Mouse (Mus musculus): ENCODE data around the gene Tbkbp1.
A peak's percentile ranks its signal among the peaks of the same experiment; 100 is the strongest.
"Not testable (repeated sequence)": the region's sequence is repeated elsewhere in the genome, so short reads cannot be mapped to it uniquely, and the experiment has no call there.

Gene Tbkbp1

DNA sequence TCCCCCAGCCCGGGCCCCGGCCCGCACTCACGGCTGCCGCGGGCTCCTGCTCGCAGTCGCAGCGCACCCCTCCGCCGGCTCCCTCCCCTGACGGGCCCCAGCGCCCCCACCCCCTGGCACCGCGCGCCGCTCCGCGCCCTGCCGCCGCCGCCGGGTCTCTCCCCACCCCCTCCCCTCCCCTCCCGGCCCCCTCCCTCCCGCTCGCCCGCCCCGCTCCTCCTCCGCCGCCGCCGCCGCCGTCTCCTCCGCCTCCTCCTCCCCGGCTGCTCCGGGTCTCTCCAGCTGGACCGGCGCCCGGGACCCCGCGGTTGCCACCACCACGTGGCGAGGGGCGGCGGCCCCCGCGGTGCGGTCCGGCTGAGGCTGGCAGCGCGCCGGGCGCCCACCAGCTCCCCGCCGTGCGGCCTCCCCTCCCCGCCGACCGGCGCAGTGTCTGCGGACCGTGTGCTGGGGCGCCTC is at the start of gene Tbkbp1:
Tbkbp1 (minus strand) TSS at position 153 of the 459 bp plus-strand sequence.
- no peak for DNase-seq (ENCODE audit: low spot score in 2 of 2)

DNA sequence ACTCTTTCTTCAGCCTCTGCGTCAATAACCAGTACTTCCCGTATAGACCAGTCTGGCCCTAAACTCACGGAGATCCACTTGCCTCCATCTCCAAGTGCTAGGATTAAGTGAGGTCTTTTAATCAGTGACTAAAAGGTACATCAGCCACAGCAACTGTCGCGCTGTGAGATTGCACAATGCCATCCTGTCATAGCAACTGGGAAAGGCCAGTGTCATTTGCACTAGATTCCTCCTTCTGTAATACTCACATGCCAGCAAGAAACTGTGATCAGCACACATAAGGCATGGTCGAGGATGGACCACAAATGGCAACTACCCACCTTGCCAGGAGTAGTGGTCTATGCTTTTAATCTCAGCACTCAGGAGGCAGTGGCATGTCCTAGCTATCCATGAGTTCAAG is 48.2 kb upstream of the Tbkbp1 start:
- DNase-seq (ENCODE audit: low spot score in 2 of 2), result no peak

DNA sequence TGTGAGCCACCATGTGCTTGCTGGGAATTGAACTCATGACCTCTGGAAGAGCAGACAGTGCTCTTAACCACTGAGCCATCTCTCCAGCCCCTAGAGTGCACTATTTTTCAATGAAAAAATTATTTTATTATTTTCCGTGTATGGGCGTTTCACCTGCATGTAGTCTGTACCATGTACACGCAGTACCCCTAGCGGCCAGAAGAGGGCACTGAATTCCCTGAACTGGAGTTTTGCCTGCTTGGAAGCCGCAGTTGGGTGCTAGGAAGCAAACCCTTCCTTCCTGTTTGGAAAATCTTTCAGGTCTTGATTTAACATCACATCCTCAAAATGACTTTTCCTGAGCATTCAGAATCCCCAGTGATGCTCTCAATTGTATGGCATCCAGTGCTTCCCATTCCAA is 47.3 kb upstream of the Tbkbp1 start:
- DNase-seq (ENCODE audit: low spot score in 2 of 2), result no peak

DNA sequence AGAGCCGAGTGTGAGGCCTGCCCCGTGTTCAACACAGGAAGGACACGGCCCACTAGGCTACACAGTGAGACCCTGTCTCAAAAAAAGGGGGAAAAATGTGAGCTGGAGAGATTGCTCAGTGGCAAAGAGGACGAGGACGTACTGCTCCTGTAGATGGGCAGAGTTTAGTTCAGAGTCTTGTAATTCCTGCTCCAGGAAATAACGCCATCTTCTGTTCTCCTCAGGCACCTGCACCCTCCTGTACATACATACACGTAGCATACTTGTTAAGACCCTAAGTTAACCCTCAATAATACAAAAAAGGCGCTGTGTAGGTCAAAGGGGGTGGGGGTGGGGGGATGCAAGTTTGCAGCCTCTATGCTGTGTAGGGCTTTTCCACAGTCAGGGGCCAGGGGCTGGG is 45.7 kb upstream of the Tbkbp1 start:
- no peak for DNase-seq (ENCODE audit: low spot score in 2 of 2)

DNA sequence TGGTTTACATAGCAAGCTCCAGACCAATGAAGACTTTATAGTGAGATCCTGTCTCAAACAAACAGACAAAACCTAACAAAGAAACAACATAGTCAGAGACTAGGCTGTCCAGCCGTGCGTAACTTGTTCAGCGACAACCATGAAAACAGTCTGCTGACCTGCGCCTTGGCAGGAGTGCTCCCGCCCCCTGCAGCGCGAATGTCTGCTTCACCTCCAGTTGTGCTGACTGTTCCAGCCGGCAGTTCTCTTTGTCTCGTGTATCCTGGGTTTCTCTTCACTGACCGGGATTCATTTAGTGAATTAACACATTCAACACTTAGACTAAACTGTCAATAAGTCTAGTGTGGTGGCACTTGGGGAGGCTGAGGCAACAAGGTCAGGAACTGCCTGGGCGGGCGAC is 45.2 kb upstream of the Tbkbp1 start:
- no peak for DNase-seq (ENCODE audit: low spot score in 2 of 2)

DNA sequence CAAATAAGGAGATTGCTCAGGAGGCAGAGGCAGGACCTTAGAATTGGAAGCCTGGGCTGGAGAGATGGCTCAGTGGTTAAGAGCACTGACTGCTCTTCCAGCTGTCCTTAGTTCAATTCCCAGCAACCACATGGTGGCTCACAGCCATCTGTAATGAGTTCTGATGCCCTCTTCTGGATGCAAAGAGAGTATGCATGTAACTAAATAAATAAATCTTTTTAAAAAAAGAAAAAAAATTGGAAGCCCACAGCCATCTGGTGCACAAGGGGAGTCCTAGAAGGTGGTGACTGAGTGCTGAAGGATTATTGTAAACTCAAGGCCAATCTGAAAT is 41.3 kb upstream of the Tbkbp1 start:
- DNase-seq (ENCODE audit: low spot score in 2 of 2), result no peak

DNA sequence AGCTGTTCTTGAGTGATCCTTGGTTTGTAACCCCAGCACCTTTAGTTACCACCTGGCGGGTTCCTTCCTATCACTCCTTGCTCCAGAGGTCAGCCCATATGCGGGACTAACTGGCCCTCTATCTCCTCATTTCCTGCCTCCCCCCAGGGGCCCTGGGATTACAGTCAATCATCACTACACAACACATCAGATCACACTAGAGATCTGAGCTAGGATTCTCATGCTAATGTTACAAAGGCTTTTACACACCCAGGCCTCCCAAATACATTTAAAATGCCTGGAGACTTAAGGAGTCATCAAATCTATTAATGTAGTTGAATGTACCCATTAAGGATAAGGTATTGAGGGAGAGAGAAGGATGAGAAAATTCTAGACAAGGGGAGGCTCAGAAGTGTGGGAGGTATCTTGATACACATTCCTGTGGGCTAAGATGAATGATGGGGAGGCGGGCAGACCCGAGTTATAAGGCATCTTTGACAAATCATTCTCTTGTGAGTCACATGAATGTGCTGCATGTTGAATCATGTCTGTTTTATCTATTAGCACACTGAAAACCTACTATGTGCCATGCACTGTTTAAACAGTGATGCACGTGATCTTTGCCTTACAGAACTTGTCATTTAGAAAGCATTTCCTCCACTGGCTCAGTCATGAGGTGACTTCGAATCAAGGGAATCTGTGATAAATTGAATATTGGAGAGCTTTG is 40.8 kb upstream of the Tbkbp1 start:
- no peak for DNase-seq (ENCODE audit: low spot score in 2 of 2)

DNA sequence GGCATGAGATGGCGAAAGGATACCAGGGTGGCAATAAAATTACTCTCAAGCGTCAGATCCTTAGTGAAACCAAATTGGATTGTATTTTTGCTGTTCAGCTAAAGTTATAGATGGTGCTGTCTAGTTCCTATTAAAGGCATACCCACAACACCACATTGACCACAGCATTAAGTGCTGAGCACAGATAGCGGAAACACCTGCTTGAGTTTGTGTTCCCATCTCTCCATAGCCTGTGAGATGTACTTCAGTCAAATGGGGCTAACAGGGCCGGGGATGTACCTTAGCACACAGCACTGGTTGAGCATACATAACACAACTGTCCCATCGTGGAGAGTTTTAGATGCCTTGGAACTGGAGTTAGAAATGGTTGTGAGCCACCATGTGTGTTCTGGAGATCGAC is 39.7 kb upstream of the Tbkbp1 start:
- no peak for DNase-seq (ENCODE audit: low spot score in 2 of 2)

DNA sequence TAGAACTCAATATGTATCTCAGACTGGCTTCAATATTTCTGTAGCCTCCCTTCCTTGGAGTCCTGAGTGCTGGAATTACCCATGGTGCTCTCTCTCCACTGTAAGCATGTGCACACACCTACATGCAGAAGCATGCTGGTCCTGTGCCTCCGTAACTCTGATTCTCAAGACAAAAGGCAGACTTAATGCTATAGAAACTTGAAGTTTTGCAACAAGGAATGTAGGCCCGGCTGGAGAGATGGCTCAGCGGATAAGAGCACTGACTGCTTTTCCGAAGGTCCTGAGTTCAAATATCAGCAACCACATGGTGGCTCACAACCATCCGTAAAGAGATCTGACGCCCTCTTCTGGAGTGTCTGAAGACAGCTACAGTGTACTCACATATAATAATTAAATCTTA is 38.4 kb upstream of the Tbkbp1 start:
- not testable (repeated sequence) for DNase-seq (ENCODE audit: low spot score in 2 of 2)

DNA sequence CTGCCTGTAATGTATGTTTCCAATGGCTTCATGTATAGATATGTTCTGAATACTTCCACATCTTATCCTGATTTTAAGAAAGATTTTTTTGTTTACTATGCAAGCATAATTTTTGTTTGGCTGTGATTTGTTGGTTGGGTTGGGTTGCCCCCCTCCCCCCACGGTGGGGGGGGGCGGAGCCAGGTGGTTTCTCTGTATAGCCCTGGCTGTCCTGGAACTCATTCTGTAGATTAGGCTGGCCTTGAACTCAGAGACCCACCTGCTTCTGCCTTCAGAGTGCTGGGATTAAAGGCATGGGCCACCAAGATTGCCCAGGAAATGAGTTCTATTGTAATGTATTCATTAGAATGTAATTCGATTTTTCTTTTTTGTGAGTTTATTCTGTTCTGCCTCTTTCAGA is 37.9 kb upstream of the Tbkbp1 start:
- no peak for DNase-seq (ENCODE audit: low spot score in 2 of 2)

DNA sequence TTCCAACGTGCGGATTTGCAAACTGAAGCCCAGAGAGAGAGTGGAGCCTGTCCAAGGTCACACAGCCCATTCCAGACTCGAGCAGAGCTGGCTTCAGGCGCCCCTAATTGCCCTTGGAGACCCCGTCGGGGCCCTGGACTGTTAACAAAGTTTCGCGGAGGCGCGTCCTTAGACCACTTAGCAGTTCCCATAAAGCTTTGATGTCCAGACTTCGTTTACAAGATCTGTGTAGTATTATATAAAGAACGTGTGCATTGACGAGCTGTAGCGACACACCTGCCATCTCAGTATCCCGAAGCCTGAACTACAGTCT is 37.3 kb upstream of the Tbkbp1 start:
- no peak for DNase-seq (ENCODE audit: low spot score in 2 of 2)

DNA sequence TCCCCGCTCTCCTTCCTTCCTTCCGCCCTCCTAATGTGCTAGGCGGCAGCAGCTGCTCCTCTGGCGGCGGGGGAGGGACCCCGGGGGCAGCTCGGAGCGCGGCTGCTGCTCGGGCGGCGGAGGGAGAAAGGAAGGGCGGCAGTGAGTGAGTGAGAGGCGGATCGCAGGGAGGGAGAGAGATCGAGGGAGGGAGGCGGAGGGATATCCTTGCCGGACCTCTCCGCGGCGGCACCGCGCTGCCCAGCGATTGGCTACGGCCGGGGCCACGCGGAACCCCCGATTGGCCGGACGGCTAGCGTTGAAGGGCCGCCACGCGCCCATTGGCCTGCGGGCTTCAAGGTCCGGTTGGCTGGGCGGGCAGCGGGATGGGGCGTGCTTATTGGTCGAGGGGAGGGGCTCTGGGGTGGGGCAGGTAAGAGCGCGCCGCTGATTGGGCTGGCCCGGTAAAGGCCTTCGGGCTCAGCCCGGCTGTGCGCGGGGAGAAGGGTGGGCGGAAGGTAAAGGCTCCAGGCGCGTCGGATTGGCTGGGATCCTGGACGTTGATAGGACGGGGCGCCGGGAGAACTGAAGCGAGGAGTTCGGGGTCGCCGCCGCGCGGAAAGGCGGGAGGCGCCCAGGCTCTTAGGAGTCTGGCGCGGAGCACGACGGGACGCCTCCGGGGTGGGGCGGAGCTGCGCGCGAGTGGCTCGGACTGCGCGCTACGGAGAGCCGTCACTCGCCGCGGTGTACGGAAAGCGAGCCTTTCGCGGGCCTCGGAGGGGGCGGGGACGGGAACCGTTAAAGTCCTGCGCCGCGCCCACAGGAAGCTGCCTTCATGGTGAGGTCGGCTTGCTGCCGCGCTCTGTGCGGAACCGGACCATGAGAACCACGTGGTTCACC is 36.7 kb upstream of the Tbkbp1 start, which contains the start of gene Kpnb1:
Kpnb1 (minus strand) TSS at position 118 of the 879 bp plus-strand sequence.
- peak; percentile 97 to 98 for DNase-seq (ENCODE audit: low spot score in 2 of 2)

DNA sequence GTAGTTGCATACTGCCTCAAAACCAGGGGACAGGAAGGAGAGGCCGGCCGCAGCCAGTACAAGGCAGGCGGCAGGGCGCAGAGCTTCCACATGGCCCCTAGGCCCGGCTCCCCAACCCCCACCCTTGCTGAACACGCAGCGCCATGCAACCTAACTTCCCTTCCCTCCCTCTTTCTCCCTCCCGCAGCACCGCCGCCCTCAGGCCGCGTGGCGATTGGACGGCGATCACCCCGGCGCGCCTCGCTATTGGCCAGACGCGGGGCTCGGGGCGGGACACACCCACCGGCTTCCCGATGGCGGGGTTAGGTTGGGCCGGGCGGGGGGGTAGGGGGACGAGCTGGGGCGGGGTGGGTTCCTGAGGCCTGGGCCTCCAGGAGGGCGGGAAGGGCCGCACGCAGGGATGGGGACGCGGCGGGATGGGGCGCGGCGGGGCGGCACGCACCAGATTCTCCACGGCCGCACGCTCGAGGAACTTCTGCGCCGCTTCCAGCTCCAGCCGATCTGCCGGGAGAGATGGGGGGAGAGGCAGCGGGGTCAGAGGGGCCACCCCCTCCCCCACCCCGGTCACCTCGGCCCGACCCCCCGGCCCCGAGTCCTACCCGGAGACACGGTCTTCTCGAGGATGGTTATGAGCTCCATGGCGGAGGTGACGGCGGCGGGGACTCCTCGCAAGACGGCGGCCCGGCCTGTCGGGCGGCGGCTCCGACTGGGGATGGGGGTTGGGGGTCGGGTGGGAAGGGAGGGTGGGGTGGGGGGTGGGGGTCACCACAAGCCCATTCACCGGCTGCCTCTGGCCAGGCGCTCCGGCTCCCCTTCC is 35.9 kb upstream of the Tbkbp1 start:
- peak; percentile 89 to 97 for DNase-seq (ENCODE audit: low spot score in 2 of 2)

DNA sequence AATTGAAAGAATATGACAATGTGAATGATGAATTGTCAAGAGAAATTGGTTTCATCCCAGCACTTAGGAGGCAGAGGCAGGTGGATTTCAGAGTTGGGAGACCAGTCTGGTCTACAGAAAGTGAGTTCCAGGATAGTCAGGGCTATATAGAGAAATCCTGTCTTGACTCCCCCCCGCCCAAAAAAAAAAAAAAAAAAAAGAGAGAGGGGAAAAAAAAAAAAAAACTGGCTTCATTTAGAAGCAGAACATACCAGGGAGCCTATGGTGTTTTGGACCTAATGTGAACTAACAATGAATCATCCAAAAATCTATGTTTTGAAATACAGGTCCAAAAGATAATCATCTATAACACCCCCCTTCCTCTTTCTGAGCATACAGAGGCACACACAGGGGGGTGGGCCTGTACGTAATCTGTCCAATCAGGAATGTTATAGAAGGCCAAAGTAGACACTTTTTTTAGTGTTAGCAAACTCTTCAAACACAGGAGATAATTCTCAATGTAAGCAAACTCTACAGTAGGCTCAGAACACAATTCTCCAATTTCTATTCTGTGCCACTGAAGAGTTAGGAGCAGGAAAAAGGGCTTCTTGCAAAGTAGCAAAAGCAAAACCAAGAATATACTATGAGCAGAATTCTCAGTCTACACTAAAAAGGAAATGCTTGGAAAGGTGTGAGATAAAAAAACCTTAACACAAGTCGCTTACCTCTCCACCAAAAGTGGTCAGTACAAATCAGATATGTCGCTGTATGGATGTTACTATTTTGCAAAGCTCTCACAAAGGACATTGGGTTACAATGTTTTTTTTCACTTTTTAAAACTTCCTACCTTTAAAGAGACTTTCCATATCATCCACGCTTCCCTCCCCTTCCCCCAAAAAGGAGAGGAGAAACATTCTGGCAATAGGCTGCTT is 34.7 kb upstream of the Tbkbp1 start:
- no peak for DNase-seq (ENCODE audit: low spot score in 2 of 2)

DNA sequence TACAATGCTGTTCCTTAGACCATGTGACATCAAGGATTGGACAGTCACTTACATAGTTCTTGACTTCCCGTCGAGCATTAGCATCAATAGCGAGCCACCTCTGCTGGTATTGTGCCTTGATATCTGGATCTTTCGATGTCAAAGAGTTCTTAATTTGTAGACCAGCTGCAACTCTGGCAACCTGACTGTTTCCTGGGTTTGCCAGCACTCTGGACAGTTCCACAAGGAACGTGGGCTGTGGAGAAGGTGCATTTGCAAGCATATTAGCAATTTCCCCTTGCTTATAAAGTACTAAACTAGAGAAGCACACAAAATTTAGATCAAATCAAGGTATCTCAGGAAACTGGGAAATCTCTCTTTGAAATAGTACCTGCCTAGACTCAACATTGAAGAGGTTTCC is 33.6 kb upstream of the Tbkbp1 start:
- DNase-seq (ENCODE audit: low spot score in 2 of 2), result no peak

DNA sequence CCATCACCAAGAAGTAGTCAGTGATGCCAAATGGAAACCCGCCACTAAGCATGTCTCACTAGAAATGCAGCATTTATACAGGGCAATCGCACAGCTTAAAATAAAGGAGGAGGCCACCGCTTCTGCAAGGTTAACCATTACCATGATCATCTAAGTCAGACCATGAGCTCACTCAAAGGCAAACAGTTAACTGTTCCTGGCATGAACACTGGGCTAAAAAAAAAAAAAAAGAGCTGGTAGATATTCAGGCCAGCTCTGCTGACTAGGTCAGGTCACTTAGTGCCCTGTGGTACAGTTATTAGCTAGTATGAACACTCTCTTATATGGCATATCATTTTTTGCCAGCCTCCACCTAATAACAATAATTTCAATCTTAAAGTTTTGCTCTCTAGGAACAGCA is 31.2 kb upstream of the Tbkbp1 start:
- DNase-seq (ENCODE audit: low spot score in 2 of 2), result no peak

DNA sequence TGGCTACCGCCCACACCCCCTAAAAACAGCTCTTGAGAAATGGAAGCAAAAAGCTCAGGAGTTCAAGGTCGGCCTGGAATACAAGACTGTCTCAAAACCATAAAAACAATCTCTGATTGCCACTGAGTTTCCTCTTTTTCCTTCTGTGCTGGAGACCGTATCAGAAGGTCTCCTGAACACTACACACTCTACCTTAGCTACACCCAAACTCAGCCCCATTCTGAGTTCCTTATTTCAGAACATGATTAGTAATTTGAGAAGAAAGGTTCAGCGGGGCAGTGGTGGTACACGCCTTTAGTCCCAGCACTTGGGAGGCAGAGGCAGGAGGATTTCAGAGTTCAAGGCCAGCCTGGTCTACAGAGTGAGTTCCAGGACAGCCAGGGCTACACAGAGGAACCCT is 29.8 kb upstream of the Tbkbp1 start:
- no peak for DNase-seq (ENCODE audit: low spot score in 2 of 2)

DNA sequence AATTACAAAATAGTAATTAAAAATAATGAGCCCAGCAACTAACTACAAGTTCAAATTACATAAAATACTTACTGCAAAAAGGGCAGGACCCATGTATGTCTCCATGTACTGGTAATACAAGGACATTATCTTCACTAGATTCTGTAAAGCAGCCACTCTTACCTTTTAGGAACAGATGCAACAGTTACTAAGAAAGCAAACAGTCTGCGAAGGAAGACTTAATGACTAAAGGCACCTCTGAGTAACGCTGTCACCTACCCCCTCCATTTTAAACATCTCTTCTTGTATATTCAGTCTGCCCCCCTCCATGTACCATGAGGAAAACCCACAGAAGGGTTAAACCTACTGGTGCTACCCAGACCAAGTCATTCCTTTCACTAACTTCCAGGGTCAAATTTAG is 26.9 kb upstream of the Tbkbp1 start:
- DNase-seq (ENCODE audit: low spot score in 2 of 2), result no peak

DNA sequence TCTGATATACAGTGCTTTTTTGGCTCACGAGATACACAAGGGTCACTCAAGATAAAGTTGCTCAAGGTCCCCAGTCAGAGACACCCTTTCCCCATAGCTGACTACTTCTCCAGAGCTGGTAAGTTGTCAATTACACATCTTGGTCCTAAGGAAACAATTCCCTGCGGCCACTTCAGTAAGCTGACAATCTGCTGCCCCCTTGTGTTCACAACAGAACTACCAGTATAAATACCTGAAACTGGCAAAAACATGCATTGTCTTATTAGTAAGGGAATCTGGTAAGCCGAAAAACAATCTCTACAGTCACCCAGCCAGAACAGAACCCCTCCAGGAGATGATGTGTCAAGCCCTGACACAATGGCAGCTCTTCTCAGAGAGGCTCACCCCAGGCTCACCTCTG is 25.6 kb upstream of the Tbkbp1 start:
- DNase-seq (ENCODE audit: low spot score in 2 of 2), result peak in 1 of 2 experiments; percentile 59

DNA sequence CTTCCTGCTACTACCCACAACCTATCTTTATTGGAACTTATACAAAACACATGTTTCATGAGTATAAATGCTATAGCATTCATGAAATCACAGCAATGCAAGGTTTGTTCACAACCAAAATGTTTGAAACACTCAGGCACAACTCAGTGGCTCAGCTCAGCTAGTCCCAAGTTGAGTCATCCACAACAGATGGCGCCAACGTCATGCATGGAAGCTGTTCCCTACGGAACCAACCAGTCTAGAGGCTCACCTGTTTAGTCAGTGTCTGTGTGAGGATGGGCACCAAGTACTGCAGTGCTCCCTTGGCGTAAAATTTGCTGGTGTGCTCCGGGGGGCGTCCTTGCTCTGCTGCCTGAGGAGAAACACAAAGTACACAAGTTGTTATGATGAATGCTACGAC is 24.2 kb upstream of the Tbkbp1 start:
- DNase-seq (ENCODE audit: low spot score in 2 of 2), result peak in 1 of 2 experiments; percentile 65

DNA sequence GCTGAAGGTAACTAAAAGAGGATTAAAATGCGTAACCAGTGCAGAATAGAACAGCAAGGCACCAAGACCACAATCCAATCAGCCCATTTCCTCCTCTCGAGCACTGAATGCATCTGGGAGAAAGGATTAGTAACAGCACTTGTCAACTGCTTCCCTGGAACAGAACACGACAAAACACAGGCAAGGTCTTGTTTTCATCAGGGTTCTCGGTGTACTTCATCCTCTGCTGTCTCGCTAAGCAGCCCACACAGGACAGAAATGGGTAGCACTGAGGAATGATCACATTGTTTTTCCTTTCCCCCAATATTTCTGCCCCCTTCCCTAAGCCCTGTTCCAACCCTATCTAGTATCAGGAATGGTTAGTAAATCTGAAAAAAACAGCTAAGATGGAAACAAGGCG is 9.0 kb upstream of the Tbkbp1 start:
- DNase-seq (ENCODE audit: low spot score in 2 of 2), result no peak
